Mouse (Mus musculus): ENCODE data around the gene Psmd4.
"Not testable (repeated sequence)": the region's sequence is repeated elsewhere in the genome, so short reads cannot be mapped to it uniquely, and the experiment has no call there.

Psmd4 gene

DNA sequence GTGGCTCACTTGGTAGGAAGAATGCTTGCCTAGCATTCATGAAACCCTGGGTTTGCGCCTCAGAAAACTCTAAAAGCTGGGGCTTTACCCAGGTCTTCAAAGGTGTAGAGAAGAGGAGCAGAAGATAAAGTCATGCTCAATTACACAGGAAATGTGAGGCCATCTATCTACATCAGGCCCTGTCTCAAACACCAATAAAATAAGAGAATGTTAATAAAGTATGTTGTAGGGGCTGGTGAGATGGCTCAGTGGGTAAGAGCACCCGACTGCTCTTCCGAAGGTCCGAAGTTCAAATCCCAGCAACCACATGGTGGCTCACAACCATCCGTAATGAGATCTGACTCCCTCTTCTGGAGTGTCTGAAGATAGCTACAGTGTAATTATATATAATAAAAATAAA lies 21.5 kb downstream of the Psmd4 start:
- DNase-seq: not testable (repeated sequence)

DNA sequence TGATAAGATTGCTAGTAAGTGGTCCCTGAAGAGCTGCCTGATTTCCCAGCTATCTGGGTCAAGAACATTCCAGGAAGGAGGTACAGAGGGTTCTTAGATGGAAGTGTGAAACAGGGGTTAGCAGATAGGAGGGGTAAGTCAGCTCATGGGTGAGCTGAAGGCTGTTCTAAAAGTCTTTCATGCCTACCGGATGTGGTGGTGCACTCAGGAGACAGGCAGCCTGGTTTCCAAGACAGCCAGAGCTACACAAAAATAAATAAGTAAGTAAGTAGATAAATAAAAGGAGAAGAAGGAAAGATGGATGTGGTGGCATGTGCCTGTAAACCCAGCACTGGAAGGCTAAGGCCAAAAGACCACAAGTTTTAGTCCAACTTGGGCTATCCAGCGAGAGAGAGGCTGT lies 23.7 kb downstream of the Psmd4 start:
- no peak for DNase-seq

DNA sequence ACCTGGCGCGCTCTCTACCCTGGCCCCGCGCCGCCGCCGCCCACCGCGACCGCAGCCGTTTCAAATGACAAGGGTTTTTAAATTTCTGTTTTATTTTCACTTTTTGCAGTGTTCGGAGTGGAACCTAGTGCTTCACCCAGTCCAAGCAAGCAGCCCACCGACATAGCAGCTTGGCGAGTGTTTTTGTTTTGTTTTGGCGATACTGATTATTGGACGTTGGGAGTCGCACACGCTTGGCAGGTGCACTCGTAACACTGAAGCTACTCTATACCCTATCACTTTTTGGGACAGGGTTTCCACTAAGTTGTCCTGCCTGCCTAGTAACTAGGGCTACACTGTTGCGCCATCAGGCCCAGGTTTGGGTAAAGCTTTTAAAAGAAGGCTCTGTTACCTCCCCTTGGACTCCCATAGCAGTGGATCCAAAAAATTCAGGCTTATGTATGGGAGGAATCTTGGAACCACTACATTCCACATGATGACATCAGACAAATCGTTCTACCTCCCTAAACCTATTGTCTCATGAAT lies 25.8 kb downstream of the Psmd4 start:
- DNase-seq: no peak

DNA sequence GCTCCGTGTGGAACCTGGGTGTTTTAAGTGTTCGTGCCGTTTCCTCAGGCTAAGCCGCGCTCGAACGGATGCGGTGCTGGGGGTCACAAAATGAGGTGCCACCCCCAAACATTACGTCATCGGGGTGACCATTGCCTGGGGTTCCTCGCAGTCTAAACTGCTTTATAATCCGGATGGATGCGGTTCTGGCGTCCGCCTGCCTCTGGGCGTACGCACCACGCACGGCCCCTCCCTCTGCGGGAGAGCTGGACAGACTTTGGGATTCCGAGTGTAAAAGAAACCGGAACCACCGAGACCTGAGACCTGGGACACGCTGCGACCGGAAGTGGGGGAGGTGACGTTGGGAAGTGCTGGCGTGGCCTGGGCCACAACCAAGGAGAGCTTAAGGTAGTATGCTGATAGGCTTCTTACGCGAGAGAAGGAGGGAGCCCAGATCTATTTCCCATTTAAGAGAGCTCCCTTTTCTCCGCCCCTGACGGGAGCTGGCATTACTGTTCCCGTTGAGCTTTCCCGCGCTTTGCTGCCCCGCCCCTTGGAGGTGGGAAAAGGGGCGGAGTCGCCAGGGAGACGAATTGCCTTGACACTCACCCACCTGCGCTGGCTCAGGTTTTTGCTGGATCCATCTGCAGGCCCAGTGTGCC lies 26.4 kb downstream of the Psmd4 start:
- peak; percentile 93 for DNase-seq

DNA sequence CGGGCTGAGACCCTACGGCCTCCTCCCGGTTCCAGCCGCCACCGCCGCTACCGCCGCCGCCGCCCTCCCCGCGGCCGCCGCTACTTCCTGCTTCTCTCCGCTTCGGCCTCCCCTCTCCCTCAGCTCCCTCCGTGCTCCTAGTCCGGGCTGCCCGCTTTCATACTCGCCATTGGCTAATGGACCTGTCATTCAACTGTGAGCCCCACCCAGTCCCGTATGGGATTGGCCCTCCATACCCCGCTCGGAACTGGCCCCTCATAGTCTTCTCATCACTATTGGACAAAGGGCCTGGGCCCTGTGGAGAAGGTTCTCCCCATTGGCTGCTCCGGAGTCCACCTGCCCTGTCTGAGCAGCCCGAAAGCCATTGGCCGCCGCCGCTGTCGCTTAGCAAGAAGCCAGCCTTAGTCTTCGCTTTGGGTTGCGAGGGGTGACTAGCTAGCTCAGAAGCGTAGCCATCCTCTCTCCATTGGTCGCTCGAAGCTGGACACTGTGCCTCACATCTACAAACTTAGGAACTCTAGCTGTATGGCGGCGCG lies 27.0 kb downstream of the Psmd4 start, which contains the start of gene Zfp687:
Zfp687 (minus strand) TSS at position 112 of the 536 bp plus-strand sequence.
- DNase-seq: peak; percentile 98

DNA sequence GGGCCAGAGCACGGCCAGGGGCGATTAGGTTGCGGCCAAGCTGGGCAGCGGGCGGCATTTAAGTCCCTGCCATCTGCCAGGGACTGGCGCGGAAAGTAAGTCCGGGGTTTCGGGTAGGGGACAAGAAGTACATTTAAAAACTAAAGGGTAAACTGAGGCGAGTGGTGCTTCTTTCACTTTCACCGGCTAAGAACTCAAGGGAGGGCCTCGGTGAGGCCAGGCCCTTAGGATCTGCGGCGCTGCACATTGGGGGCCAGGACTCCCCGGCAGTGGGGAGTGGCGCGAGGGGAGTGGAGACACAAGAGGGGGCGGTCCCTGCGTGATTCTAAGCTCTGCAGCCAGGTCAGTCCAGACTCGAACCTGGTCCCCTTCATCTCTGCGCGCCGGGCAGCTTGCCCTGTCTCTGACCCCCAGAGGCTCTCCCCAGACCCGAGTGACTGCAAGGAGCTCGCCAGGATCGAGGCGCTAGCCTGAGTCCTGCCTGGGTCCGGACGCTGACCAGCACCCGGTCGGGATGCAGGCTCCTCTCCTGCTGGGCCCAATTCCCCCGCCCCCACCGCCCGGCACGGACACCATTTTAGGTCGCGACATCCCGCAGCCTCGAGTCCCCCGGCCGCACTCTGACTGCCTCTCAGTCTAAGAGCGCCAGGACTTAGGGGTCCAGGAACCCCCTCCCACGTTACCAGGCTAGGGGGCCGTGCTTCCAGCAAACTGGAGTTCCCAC lies 27.8 kb downstream of the Psmd4 start:
- peak; percentile 46 for DNase-seq

DNA sequence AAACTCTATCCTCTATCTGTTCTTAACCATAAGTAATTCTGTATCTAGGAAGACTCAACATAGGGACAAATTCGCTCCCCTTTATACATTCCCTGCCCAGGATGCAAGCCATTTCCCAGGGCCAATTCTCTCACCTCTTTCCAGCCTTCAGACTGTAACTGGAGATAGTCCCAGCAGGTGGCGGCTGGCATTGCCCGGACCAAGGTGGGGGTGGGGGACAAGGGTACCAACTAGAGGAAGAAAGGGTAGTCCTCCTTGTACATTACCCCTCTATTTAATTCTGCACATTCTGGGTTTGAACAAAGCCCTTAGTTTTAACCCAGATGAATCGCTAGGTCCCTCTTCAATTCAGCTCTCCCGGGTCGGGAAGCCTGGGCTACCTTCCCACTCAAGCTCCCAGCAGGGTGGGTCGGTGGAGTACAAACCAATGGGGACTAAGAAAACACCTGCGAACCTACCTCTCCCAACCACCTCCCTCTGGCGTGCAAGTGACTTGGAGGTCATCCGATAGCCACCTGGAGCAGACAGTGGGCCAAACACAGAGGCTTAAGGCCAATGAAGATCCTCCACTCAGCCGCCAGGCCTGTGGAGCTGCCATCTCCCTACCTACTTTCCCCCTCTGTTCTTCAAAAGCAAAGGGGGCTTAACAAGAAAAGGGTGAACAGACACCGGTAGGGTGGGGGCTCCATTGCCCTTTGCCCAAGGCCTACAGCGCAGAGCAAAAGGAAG lies 28.6 kb downstream of the Psmd4 start:
- peak; percentile 16 for DNase-seq

DNA sequence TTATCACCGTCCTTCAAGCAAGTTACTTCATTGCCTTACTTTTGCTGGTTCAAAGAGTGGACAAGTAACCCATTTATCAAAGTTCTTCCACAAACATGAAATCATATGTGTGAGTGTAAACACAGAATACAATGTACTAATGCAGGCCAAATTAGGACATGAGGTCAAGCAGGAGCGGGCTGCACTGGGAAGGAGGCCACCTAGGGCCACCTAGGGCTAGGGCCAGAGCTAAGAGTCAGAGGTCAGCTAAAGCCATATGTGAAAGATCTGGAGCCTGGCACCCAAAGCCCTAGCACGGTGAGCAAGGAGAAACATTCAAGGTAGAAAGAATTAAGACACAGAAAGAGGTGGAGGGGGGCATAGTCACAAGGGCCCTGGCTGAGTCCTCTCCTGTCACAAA lies 29.4 kb downstream of the Psmd4 start:
- no peak for DNase-seq

DNA sequence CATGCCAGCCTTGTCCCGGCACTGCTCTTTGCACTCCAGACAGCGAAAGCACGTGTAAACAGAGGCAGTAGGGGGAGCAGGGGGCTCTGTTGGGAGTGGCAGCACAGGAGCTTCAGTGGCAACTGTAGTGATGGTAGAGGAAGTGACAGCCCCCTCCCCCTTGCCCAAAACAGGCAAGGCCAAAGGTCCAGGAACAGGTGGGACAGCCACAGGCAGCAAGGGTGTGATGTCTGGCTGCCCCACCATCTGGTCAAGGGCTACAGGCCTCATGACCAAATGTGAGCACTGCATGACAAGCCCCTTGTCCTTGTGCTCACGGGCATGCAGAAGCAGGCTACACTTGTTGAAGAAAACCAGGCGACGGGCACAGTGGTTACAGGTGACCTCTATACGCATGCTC lies 32.0 kb downstream of the Psmd4 start:
- no peak for DNase-seq

DNA sequence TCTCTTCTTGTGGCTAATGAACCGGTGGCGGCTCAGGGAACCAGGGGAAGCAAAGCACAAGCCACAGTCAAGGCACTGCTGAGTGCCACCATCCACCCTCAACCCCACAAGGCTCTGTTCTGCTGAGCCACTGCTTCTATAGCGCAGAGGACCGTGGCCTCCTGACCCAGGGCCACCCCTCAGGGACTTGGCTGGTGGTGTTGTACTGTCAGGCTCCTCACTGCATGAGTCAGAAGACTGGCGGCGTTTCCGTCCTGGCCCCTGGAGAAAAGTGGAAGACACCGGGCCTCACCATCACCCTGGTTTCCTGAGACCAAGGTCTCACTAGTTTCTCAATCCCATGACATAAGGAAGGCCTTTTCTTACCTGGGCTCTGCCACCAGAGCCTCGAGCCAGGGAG lies 34.7 kb downstream of the Psmd4 start:
- DNase-seq: no peak

DNA sequence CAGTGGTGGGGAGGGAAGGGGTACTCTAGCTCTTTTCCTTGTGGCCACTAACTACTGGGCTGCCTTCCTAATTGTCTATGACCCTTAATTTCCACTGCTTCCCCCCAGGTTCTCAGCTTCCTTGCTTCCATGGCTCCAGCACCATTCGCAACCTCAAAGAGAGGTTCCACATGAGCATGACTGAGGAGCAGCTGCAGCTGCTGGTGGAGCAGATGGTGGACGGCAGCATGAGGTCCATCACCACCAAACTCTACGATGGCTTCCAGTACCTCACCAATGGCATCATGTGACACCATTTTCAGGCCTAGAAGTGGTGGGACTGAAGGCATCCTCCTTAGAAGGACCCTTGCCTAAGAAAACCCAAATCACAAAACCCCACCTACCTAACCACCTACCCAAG lies 36.8 kb downstream of the Psmd4 start:
- no peak for DNase-seq

DNA sequence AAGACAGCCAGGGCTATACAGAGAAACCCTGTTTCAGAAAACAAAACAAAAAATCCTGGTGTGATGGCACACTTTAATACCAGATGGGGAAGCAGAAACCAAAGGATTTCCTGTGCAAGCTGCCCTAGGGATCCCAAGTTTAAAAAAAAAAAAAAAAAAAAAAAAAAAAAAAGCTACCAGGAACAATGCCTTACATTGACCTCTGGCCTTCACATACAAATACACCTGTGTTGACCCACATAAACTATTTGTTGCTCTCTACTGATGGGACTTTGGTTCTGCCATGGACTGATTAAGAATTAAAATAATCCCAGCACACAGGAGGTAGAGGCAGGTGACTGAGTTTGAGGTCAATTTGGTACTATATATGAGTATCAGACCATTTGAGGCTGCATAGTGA lies 39.1 kb downstream of the Psmd4 start:
- no peak for DNase-seq

DNA sequence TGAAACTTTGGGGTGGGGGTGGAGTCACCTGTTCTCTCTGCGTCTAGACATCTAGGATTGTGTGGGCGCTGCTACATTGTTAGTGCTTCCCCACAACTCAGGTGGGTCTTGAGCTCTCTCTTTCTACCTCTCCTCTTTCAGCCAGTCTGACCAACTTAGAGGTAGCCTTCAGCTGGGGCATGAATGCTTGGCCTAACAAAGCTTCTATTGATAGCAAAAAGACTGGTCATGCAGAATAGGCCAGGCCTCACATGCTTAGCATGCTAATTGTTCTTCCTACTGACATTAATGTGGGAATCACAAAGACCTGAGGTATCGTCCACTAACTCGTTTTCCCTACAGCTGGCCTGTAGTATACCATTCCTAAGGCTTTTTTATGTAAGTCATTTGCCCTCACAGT lies 39.8 kb downstream of the Psmd4 start:
- DNase-seq: no peak

DNA sequence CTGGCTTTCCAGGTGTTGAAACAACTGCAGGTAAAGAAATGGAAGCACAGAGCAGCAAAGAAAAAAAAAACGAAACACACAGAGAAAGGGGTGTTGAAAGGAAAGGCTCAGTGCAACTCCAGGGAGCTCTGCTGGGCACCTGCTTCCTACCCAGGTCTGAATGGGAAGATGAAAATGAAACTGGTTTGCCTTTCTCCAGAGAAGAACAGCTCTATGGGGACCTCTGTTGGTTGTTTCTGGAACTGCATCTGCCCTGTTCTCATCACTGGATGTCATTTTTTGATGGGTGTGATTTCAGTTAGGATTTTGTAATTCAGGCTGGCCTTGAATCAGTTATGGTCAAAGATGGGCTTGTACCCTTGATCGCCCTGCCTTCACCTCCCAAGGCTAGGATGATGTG lies 45.5 kb downstream of the Psmd4 start:
- peak; percentile 73 for DNase-seq

DNA sequence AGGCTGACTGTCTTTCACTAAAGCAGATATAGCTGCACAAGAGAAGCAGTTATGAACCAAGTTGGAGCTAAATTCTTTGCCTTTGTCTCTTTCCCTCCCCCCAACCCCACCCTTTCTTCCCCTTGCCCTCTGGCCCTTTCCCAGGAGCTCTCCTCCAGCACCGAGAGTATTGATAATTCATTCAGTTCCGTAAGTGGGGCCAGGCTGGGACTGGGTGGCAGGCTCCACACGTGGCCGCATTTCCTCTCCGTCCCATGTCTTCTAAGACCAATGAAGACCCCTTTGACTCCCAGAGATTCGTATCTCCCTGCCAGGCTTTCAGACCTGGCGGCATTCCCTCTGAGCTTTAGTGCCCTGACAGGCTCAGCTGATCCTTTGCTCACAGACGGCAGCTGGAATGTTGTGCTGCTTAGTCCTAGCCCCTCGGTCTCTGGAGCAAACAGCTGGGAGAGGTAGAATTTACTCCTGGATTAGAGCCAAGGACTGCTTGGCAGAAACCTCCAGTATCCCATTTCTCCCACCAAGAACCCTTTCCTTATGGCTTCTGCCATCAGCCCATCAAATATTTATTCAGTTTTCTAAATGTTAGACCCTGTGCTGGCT lies 53.2 kb downstream of the Psmd4 start:
- no peak for DNase-seq

DNA sequence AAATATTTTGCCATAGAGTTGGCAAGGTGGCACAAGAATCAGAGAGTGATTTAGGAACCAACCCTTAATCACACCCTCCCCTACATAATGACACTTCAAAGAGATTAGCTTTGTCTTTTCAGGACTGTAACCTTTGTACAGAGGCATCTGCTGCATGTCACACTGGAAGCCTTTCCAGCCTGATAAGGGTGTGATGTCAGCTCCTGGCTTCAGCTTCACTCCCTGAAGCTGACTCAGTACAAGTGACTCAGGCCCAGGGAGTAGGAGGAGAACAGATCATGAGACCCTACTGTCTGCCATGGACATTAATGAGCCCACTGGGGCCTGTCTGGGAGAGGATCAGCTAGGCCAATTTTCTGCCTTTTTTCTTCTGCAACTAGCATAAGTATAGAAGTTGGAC lies 54.8 kb downstream of the Psmd4 start:
- no peak for DNase-seq

DNA sequence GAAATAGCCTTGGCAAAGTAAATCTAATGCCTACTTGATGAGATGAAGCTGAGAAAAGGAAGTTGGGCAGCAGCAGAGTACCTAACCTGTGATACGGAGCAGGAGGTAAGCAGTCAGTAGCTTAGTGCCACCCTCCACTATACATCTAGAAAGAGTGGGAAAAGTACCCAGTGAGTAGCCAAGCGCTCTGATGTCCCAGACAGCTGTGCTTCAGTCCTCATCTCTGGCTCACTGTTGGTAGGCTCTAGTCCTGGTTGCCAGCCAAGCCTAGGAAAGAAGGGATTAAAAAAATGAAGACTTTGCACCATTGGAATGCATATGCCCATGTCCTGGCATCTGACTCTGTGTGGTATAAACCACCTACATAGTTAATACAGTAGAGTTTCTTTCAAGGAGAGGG lies 56.9 kb downstream of the Psmd4 start:
- no peak for DNase-seq

DNA sequence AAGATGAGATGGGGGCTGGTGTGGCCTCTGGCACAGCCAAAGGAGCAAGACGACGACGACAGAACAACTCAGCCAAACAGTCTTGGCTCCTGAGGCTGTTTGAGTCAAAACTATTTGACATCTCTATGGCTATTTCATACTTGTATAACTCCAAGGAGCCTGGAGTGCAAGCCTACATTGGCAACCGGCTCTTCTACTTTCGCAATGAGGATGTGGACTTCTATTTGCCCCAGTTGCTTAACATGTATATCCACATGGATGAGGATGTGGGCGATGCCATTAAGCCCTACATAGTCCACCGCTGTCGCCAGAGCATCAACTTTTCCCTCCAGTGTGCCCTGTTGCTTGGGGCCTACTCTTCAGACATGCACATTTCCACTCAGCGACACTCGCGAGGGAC lies 58.1 kb downstream of the Psmd4 start:
- DNase-seq: no peak
